Mouse (Mus musculus): ENCODE data around the gene Gk5.

Gk5 gene

DNA sequence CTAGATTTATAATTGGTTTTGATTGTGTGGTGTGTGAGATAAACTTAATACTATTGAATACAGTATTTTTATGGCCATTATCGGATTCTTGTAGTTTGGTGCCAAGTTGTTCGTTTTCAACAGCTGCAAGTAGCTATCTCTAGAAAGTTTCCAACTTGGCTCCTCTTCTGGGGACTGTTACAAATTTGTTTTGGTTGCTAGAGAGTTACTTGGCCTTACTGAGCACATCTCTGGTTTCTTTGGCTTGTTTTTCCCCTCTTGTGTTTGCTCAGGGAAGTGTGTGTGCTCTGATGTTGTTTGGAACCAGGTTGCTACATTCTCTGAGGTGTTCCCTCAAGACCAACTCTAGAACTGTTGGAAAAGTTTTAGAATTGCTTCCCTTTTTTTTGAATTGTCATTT is 104.1 kb downstream of the Gk5 start:
- DNase-seq (ENCODE audit: low spot score), result no peak

DNA sequence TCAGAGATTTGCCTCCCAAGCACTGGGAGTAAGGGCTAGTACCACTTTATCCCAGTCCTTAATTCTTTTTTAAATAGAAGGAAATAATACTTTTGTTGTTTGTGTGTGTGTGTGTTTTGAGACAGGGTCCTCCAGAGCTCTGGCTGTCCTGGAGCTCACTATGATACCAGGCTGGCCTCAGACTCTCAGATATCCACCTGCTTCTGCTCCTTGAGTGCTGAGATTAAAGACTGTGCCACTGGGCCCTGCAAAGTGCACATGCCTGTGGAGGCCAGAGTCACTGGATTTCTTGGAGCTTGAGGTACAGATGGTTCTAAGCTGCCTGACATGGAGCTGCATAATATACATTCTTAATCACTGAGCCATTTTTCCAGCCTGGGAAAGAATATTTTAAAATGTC is 109.1 kb downstream of the Gk5 start:
- no peak for DNase-seq (ENCODE audit: low spot score)

DNA sequence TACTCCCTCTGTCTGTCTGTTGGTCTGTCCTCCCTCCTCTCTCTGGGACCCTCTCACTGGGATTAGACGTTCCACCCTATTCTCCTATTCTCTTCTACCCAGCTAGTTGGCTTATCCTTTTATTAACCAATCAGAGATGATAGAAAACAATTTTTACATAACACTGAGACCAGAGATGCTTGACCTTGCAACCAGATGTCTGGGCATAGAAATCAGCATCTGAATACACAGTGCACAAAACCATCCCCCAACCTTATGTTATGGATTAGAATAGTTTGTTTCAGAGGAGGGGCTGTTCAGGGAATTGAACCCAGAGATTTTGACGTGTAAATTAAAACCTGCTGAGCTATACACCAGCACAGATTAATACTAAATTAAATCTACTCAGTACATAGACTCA is 111.1 kb downstream of the Gk5 start:
- no peak for DNase-seq (ENCODE audit: low spot score)
